Mouse (Mus musculus): ENCODE data around the gene Olfr1457. TPM values are rescaled to one million over a fixed set of nuclear protein-coding genes. Genes with fewer than 3 reads are reported as not detected.

Gene Olfr1457
- polyA plus RNA-seq (2016; fragmentation: Nextera tagmentation; extraction: Ambion mirVana) = not detected in 2 replicates

DNA sequence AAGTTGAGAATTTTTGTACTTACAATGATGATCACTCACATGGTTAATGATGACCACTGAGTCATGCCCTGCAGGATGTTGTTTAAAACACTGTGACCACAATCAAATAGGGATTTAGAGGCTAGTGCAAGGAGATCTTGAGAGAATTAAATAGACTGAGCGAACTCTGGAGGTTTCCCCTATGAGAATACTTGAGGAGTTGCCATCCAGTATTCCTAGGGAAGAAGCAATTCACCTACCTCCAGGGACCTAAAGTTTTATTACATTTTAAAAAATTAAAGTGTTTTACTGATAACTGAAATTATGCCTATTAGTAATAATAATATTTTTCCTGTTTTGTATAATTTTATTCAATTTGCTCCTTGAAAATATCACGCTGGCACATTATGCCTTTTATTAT, at the start of gene Olfr1457:
TSS of gene Olfr1457 (minus strand) at position 101 of the 400 bp plus-strand sequence.
- DNase-seq (ENCODE audit: low spot score) = no peak
- 85% methylated on average over 2 of the region's 2 CpGs for whole genome bisulfite sequencing
- peaks cover 17% of the 10 kb centered on the region; the same call in 1 of the 2 replicates for H3K9me3 ChIP-seq
- H3K36me3 ChIP-seq (replicated peaks) = no peaks in the 10 kb centered on the region
- no peaks in the 10 kb centered on the region for H3K27me3 ChIP-seq (replicated peaks; ENCODE audit: low read depth, poor library complexity, severe bottlenecking)
- H3K27ac ChIP-seq (replicated peaks) = no peak within 1 kb of the TSS
- no peaks in the 10 kb centered on the region for H3K4me1 ChIP-seq
- no peak within 1 kb of the TSS for H3K4me3 ChIP-seq

DNA sequence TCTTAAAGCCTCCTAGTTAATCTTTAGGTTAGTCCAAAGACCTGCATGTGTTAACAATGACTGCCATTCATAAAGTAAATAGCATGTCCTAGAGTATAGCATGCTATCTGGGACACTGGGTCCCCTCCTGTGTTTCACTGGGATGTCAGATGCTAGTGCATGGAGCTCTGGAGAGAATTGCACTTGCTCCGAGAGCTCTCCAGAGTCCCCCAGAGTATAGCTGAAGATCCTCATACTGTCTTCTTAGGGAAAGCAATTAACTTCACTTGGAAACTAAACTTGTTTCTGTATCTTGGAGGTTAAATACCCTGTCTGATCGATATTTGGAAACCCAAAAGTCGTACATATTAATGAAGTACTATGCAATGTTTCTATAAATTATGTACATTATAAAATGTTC, 9.0 kb upstream of the Olfr1457 start, which contains the start of gene Olfr1458:
TSS of gene Olfr1458 (minus strand) at position 101 of the 400 bp plus-strand sequence.
- 85% methylated on average over 3 of the region's 3 CpGs for WGBS
- Histone ChIP-seq H3K4me3 (no peak within 1 kb of the TSS), H3K27ac (replicated peaks) (no peak within 1 kb of the TSS), H3K4me1 (no peaks in the 10 kb centered on the region), H3K9me3 (peaks cover 27% of the 10 kb centered on the region), H3K27me3 (replicated peaks; ENCODE audit: low read depth, poor library complexity, severe bottlenecking) (no peaks in the 10 kb centered on the region), H3K36me3 (replicated peaks) (no peaks in the 10 kb centered on the region)
- DNase-seq (ENCODE audit: low spot score) = no peak

DNA sequence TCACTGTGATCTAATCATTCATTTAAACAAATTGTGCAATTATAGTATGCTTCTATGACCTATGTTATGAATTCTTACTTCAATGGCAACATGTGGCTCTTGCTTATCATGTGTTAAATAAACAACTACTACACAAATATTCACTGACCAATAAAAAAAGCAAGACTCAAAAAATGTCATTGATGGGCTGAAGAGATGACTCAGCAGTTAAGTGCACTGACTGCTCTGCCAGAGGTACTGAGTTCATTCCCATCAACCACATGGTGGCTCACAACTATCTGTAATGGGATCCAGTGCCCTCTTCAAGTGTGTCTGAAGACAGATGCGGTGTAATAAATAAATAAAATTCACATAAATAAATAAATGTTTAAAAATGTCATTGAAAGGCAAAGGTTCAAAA, 3.8 kb downstream of the Olfr1457 start:
- Histone ChIP-seq H3K9me3 (peaks cover 32% of the 10 kb centered on the region), H3K36me3 (replicated peaks) (no peaks in the 10 kb centered on the region), H3K27me3 (replicated peaks; ENCODE audit: low read depth, poor library complexity, severe bottlenecking) (no peaks in the 10 kb centered on the region), H3K27ac (replicated peaks) (no peak overlapping the region), H3K4me3 (no peak overlapping the region), H3K4me1 (no peaks in the 10 kb centered on the region)
- DNase-seq (ENCODE audit: low spot score) = no peak
- 89% methylated on average over 1 of the region's 1 CpGs for WGBS

DNA sequence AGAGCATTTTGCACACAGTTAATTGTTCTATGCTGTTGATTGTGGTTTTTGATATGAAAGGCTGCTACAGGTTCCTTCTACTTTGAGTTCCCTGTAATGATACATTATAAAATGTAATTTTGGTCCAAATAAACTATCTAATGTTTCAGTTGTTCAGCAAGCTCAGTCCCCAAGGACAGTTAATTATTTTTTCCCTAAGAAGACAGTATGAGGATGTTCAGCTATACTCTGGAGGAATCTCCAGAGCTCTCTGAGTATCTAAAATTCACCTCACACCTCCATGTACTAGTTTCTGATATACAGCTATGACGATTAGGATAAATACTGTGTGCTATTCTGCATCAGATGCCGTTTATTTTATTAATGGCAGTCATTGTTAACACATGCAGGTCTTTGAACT, 37.4 kb downstream of the Olfr1457 start, which contains the start of gene Olfr1454:
TSS of gene Olfr1454 (plus strand) at position 301 of the 400 bp plus-strand sequence.
- peaks cover 22% of the 10 kb centered on the region for H3K9me3 ChIP-seq
- WGBS = 80% methylated on average over 2 of the region's 2 CpGs
- no peak within 1 kb of the TSS for H3K4me3 ChIP-seq
- no peaks in the 10 kb centered on the region for H3K4me1 ChIP-seq
- no peaks in the 10 kb centered on the region for H3K36me3 ChIP-seq (replicated peaks)
- H3K27ac ChIP-seq (replicated peaks) = no peak within 1 kb of the TSS
- H3K27me3 ChIP-seq (replicated peaks; ENCODE audit: low read depth, poor library complexity, severe bottlenecking) = no peaks in the 10 kb centered on the region
- no peak for DNase-seq (ENCODE audit: low spot score)

Other genes starting within 250 kb of the Olfr1457 start
- not detected in 2 replicates for gene Olfr1444, start 240.6 kb downstream of the Olfr1457 start, polyA plus RNA-seq (2016; fragmentation: Nextera tagmentation; extraction: Ambion mirVana)
- gene Olfr1445, start 214.0 kb downstream of the Olfr1457 start, polyA plus RNA-seq (2016; fragmentation: Nextera tagmentation; extraction: Ambion mirVana) = not detected in 2 replicates
- not detected in 2 replicates for gene Olfr1446, start 204.4 kb downstream of the Olfr1457 start, polyA plus RNA-seq (2016; fragmentation: Nextera tagmentation; extraction: Ambion mirVana)
- gene Olfr1447, start 194.1 kb downstream of the Olfr1457 start, polyA plus RNA-seq (2016; fragmentation: Nextera tagmentation; extraction: Ambion mirVana) = not detected in 2 replicates
- not detected in 2 replicates for gene Olfr1448, start 173.5 kb downstream of the Olfr1457 start, polyA plus RNA-seq (2016; fragmentation: Nextera tagmentation; extraction: Ambion mirVana)
- not detected in 2 replicates for gene Olfr1449, start 167.1 kb downstream of the Olfr1457 start, polyA plus RNA-seq (2016; fragmentation: Nextera tagmentation; extraction: Ambion mirVana)
- gene Olfr1450, start 147.6 kb downstream of the Olfr1457 start, polyA plus RNA-seq (2016; fragmentation: Nextera tagmentation; extraction: Ambion mirVana) = not detected in 2 replicates
- gene Olfr1451, start 102.9 kb downstream of the Olfr1457 start, polyA plus RNA-seq (2016; fragmentation: Nextera tagmentation; extraction: Ambion mirVana) = not detected in 2 replicates
- not detected in 2 replicates for gene Olfr1453, start 69.6 kb downstream of the Olfr1457 start, polyA plus RNA-seq (2016; fragmentation: Nextera tagmentation; extraction: Ambion mirVana)
- not detected in 2 replicates for gene Olfr1454, start 37.3 kb downstream of the Olfr1457 start, polyA plus RNA-seq (2016; fragmentation: Nextera tagmentation; extraction: Ambion mirVana)
- gene Olfr1458, start 8.9 kb upstream of the Olfr1457 start, polyA plus RNA-seq (2016; fragmentation: Nextera tagmentation; extraction: Ambion mirVana) = not detected in 2 replicates
- gene Olfr1459, start 51.7 kb upstream of the Olfr1457 start, polyA plus RNA-seq (2016; fragmentation: Nextera tagmentation; extraction: Ambion mirVana) = not detected in 2 replicates
- gene Olfr1461, start 65.1 kb upstream of the Olfr1457 start, polyA plus RNA-seq (2016; fragmentation: Nextera tagmentation; extraction: Ambion mirVana) = not detected in 2 replicates
- not detected in 2 replicates for gene Olfr1462, start 87.8 kb upstream of the Olfr1457 start, polyA plus RNA-seq (2016; fragmentation: Nextera tagmentation; extraction: Ambion mirVana)
- gene Olfr1463, start 133.4 kb upstream of the Olfr1457 start, polyA plus RNA-seq (2016; fragmentation: Nextera tagmentation; extraction: Ambion mirVana) = not detected in 2 replicates
- not detected in 2 replicates for gene Olfr1465, start 217.7 kb upstream of the Olfr1457 start, polyA plus RNA-seq (2016; fragmentation: Nextera tagmentation; extraction: Ambion mirVana)
- not detected in 2 replicates for gene Olfr1466, start 241.0 kb upstream of the Olfr1457 start, polyA plus RNA-seq (2016; fragmentation: Nextera tagmentation; extraction: Ambion mirVana)

All from embryonic facial prominence, embryonic 10.5 days (tissue).